Mouse (Mus musculus) T-helper 1 cell (primary cell): ENCODE measurements at regions not wholly inside any gene's neighbourhood (a gene's known extent, or its start where the extent isn't known, plus 50 kb on each side); places are given as distances from the start of the nearest gene placed in this dataset.

Source experiments
- in situ Hi-C: fragments of 300-600 bp; cut with MboI, MseI; formaldehyde crosslinking; loops from one replicate; pipeline ENCODE4 v1.15.1; 2025; ENCODE audit warnings: high pct_unique_total_duplicates

GRCm38 (mm10) chr16:52789946-52790345, 336.1 kb upstream of the Alcam start:
- in situ Hi-C loops: no loop called here

- in situ Hi-C loops: no loop called here
Observed at GRCm38 (mm10) chr16:52747744-52748143, 293.9 kb upstream of the Alcam start.

GRCm38 (mm10) chr16:52746186-52746585, 292.3 kb upstream of the Alcam start:
- in situ Hi-C loops: no loop called here

GRCm38 (mm10) chr16:52744720-52745119, 290.8 kb upstream of the Alcam start:
- in situ Hi-C loops: no loop called here

GRCm38 (mm10) chr16:52742166-52742565, 288.3 kb upstream of the Alcam start:
- in situ Hi-C loops: no loop called here

GRCm38 (mm10) chr16:52726120-52726844, 272.4 kb upstream of the Alcam start:
- in situ Hi-C loops: no loop called here

GRCm38 (mm10) chr16:52718231-52718932, 264.5 kb upstream of the Alcam start:
- in situ Hi-C loops: no loop called here

GRCm38 (mm10) chr16:52690272-52690671, 236.4 kb upstream of the Alcam start:
- in situ Hi-C loops: no loop called here

- in situ Hi-C loops: no loop called here
Observed at GRCm38 (mm10) chr16:52654825-52655224, 201.0 kb upstream of the Alcam start.
